Mouse (Mus musculus) v-Abl transformed pro-B cells (cell line): ENCODE results near the gene Prkar1a.

Experiments used
- in situ Hi-C, 2 experiments: fragments of 400-800 bp; cut with MboI; formaldehyde crosslinking; loops; one replicate each; pipeline ENCODE4 v1.15.1; 2025; ENCODE audit not compliant: unreplicated experiment in 2 of 2

Prkar1a gene

DNA sequence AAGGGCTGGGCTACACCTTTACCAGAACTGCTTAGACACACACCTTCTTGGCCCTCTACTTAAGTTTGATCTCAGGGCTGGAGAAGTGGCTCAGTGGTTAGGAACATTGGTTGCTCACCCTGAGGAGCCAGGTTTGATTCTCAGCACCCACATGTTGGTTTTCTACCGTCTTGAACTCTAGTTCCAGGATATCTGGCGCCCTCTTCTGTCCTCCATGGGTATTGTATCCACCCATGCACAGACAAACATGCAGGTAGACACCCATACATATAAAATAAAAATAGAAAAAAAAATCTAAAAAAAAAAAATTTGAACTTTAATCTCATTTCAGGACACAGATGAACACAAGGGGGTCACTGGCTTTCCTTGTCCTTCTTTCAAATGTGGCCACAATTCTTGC lies 50.6 kb downstream of the Prkar1a start:
- in situ Hi-C loops = loop anchor here in 1 of 2 experiments (25.0 kb wide), 1 partner anchor 563 kb away; the partner anchor contains the start of gene Abca6

DNA sequence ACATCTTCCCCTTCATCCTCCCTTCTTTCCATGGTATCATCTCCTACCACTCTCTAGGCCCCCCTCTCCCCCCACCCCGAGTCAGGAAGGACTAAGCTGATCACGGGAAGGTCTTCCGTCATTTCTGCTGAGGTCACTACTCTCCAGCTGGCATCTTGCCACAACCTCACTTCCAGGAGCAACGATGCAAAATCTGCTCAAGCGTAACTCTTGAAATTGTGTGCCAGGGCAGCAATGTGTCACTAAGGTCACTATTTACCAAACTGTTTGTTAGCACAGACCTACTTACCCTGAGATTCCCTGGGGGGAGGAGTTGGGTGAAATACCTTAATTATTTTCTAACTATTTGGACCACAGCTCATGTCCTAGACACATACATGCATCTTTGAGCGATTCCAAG lies 51.6 kb downstream of the Prkar1a start:
- in situ Hi-C loops = no loop called here

DNA sequence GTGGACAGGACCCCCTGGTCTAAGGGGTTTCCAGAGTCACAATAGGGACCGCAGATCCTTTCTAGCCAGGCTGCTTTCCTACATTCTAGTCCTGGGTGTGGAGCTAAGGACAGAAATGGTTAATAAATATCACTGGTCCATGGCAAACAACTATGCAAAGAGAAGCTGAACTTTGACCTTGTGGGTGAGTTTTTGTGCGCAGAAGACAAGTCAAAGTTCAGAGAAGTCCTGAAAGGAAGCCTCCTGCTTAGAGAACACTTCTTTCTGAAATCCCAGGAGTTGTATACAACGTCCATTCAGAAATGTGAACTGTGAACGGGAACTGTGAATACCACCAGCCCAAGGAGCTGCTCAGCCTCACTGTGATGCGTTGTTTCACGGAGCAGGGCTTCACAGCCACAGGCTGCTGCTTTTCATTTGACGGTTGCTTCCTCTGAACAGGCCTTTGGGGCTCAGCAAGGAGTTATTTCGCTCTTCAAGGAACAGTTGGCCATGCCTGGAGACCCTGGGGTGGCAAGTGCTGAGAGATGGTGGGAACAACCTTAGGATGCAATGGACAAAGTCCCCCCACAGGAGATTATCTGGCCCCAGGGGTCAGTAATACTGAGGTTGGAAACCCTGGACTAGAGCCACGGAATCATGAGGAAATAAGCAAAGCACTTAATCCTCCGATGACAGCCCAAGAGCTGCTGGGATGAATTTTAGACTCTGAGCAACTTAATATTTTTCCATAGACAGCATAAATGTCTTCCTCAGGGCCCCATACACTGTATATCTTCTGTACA lies 53.0 kb downstream of the Prkar1a start:
- in situ Hi-C loops = no loop called here

DNA sequence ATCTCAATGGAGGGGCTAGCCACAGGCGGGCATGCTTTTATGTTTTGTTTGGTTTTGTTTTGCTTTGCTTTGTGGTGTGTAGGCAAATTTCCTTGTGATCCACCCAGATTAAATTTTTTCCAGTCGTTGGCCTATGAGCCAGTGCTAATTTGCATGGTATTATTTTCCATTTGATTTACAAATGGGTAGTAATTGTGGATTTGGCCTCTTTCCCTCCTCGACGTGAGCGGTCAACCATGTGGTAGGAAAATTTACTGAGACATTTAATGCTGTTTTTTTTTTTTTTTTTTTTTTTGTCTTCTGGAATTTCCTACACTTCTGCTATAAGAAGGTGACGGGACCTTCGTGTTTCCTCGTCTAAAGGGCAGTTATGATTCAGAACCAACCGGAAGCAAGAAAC lies 54.6 kb downstream of the Prkar1a start:
- in situ Hi-C loops = no loop called here

DNA sequence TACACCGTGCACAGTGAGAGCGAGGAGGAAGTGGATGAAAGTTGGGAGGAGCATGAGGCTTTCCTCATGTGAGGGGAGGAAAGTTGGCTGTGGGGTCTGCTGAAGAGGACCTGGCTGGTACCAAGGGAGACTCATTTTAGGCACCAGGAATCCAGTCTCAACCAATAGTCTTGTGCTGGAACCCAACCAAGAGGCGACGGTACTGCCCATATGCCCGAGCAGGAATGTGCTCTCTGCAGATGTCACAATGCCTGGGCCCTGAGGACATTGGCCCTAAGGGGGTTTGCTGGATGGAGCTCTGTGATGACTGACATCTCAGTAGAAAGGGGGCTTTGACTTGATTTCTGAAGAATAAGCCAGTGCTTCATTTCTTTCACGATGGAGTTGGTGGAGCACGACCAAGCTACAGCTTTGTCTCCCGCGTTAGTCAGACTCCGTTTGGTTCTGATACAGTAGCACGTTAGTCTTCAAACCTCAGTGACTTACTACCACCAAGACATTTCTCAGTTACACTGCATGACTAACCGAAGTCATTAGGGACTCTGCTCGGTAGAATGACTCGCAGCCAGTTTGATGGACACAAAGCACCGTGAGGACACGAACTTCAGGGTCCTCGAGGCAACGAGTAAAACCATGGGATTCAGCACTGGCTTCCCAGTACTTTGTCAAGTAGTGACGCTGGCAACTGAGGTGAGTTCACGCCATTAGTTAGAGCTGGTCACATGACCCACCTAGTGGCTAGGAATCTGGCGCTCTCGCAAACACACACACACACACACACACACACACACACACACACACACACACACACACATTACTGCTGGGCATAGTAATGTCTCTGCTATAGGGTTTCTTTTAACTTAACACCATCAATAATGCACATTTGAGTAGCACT lies 55.4 kb downstream of the Prkar1a start:
- in situ Hi-C loops = no loop called here

DNA sequence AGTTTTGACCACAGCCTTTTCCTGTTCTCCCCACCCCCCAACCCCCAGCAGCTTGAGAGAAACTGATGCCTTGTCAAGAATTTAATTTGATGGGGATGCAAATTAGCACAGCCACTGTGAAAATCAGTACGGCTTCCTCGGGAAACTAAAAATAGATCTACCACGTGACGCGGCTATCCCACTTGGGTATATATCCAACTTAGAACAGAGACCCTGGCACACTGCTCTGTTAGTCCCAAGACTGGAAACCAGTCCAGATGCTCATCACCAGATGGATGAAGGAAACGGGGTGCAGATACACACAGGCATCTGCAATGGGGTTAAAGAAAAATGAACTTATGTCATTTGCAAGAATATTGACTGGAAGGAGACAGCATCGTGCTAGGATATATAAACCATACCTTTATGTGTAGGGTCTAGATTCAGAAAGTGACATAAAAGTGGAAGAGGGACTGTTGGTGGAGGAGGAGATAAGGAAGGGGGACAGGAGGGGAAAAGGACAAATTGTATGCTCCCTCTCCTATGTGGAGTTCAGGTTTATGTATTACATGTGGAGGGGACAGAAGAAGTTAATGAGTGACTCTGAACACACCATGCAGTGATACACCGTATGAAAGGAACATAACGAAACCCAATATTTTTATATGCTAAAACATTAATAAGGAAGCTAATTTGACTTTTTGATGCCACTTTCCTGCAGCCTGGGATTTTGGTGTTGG lies 56.3 kb downstream of the Prkar1a start:
- in situ Hi-C loops = no loop called here

DNA sequence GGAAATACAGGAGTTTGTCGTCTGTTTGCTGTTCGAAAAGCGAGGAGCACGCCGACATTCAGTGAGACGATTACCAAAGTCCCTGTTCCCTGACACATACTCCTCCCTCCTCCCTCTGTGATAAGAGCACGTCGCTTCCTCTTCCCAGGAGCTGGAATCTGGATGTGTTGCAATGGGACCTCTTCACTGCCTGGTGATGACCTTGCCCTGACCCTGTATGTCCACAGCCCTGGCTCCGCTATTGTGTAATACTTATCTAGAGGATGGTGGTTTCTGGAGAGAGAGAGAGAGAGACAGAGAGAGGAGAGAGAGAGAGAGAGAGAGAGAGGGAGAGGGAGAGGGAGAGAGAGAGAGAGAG lies 56.8 kb downstream of the Prkar1a start:
- in situ Hi-C loops = no loop called here

DNA sequence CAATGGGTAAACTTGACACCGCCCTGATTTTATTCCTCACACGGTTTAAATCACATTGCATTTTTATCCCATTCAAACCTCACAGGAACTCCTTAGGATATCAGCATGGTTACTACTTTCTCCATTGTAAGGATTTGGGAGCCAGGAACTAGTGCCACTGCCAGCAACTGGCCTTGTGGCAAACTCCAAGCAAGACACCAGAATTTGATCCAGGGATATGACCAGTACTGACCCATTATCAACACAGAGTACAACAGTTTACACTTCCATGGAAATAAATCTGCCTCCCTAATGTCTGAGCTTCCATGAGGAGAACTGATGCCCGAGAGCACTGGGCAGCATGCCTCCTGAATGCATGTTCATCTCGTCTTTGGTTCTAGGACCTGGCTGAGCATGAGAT lies 57.4 kb downstream of the Prkar1a start:
- in situ Hi-C loops = no loop called here

DNA sequence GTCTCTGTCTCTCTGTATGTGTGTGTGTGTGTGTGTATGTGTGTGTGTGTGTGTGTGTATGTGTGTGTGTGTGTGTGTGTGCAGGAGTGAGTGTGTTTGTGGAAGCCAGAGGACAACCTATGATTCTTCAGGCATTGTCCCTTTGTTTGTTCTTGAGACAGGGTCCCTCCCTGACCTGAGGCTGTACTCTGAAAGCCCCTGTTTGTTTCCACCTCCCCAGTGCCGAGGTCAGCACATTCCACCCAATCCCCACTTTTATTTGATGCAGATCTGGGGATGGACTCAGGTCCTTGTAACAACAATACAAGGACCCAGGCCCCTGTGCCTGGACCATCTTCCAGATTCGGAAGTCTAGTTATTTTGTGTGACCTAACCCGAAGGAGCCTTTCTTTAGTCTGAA lies 58.2 kb downstream of the Prkar1a start:
- in situ Hi-C loops = no loop called here

DNA sequence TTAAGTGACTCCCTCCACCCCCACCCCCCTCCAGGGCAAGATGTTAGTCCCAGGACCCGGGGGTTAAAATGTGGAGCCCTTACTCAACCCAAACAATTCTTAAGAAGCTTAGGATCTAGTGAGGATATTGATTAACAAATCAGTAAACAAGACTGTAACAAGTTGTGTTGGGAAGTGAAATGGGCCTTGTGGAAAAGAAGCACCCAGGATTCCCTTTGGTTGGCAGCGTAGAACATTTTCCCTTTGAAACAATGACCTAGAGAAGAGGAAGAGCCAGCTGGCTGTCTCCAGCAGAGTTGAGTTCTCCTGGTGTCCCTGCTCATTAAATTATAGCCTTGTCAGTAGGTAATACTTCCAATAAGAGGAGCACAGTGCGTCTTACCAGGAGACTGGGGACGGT lies 59.6 kb downstream of the Prkar1a start:
- in situ Hi-C loops = no loop called here

DNA sequence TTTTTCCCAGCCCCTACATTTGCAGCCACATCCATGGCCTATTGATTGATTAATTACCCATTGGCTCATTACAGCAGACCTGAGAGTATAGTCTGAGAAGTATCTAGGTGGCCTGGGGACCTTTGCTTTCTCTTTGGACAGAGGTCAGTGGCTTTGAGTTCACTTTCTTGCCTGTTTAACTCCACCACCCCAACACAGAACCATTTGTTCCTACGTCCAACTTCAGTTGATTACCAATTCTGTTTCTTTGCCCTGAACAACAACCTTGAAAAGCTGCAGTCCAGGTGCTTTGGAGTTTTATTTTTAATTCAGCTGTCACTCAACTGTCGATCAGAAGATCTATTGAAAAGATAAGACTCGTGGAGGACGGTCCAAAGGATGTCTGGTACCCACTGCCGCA lies 60.3 kb downstream of the Prkar1a start:
- in situ Hi-C loops = no loop called here

DNA sequence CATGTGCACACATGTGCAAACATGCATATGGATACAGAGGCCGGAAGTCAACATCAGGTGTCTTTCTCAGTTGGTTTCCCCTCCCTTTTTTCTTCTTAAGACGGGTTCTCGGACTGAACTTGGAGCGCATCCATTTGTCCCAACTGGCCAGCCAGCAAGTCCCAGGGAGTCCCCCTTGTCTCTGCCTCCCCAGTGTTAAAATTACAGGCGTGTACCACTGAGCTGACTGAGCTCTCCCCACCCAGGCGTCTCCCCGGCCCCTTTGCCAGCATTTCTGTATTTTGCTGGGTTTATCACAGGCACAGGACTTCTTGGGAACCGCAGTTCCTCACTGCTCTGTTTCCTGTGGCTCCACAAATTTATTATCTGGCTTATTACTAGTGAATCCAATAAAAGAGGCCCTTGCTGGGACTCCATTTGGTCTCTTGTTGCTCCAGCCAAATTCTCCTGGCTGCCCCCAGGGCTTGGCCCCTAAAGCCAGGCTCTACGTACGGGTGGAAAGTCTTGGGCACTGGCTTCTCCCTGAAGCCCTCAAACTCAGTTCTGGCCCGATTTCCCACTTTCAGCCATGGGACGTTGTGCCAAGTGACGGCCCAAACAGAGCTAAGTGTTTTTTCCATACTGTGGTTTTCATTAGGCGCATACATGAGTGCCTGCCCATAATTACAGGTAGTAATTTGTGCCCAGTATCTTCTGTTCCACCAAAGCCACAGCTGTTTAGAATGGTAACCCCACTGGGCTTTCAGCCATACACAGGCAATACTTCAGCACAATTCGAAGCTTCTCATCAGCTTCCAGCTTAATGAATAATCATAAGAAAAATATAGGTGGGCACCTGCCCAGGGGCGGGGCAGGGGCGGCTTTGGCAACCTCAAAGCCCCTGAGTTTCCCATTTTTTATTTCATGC lies 65.4 kb downstream of the Prkar1a start:
- in situ Hi-C loops = no loop called here

DNA sequence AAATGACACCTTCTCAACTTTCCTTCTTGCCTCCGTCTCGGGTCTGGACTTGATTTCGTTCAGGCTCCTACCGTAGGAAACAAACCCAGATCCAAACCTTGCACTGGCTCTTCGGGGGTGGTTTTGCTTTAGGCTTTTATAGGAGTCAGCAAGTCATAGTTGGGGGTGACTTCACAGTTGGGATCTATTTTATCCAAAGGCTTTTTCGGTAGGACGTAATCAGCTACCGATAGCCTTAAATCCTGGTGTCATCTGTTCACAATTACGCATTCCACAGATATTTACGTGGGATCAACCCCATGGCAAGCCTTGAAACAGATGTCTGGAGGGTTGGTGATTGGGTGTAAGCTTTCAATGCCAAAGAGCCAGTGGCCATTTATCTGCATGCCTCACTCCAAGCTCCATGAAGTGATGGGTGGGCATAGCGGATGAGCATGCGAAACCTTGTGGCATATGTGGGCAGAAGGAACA lies 66.1 kb downstream of the Prkar1a start:
- in situ Hi-C loops = no loop called here

DNA sequence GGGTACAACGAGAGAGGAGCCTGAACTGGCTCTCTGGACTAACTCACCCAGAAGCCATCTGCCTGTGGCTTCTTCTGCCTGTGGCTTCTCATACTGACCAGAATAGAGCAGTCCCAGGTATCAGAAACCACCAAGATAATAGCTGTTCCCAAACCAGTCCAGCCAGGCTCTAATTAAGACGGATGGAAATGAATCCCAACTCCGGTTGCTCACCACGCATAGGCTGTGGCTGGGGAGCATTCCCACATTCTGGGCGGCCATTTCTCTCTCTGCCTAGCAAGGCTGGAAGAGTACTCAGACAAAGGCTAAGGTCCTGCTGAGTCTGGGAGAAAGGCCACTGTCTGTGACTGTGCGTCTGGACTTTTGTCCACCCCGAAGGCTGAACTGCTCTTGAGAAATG lies 67.8 kb downstream of the Prkar1a start:
- in situ Hi-C loops = no loop called here

DNA sequence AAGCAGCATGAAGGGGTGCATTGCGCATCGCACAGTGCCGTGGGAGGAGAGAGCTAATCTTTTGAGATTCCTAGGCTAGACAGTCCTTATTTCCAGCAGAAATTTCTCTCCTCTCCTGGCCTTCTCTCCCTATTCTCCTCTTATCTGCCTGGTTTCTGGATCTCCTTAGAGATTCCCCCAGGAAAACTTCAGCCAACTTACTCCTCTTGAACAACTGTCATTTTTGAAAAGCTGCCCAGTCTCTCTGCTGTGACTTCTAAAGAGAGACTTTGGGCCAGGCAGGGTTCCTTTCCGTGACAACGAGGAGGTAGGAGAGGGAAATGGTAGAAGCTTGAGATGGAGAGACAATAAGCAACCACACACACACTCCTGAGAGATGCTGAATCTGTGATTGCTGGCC lies 68.2 kb downstream of the Prkar1a start:
- in situ Hi-C loops = no loop called here

DNA sequence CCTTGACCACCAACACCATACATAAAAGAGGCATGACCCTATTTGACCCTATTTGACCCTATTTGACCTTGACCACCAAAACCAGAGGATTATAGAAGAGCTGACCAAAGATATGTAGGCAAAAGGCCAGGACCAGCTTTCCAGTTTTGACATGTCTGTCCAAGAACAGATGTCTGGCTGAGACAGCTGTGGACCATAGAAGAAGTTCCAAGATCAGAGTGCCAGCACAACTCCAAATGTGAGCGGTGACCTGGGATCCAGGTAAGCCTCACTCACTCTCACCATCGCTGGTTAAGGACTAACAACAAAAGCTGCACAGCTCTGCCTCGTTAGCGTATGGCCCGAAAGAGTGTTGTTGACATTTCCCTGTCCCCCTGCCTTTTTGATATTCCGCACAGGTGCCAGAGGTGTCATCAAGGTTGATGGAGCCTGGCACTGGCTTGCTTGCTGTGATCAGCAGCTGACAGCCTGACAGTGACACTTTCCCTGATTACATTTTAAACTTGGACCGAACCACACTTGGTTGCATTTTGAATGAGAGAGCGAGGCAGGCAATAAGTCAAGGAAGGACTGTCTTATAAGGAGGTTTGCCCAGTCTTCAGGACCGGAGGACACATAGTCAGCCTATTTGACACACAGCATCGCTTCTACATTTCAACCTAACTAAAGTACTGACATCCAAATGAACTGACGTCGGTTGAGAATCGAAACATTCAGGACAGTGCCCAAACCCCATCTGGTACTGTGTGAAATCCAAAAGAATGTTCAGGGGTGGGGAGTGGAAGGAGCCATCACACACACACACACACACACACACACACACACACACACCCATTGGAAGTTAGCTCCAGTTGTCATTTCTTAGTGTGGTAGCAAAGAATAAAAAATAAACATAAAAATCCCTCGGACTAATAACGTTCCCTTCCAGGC lies 69.0 kb downstream of the Prkar1a start:
- in situ Hi-C loops = no loop called here
